Mouse (Mus musculus): ENCODE results near the gene Gga3.

DNA sequence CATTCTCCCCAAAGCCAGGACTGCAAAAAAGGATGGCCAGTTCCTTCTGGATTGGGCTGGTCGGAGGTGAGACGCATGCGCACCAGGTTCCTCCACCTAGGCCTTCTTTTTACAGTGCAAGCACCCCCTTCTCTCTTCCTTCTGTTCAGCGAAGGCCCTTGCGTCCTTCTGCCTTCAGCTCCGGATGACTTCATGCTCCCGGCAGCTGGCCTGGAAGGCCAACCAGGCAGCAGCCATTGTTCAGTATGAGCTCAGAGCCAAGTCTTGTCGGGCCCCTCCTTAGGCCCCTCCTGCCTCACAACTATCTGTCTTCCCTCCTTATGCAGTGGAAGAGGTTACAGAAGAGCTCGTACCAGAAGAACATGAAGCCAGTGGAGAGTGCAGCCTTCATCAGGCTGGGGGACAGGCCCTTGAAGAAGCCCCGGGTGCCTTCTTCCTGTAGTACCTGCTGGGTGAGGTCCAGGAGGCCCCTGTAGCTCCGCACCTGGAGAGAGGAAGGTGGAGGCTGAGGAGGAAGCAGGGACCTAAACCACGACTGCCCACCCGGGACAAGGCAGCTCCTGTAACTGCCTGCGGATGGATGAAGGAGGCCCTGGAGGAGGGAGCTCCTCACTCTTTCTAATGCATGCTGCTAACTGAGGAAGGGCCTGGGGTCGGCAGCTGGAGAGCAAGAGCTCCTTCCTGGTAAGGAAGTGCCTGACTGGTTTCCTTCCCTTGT lies 11.4 kb upstream of the Gga3 start:
- TF ChIP-seq CTCF (IDR thresholded peaks at IDR 0.05; ENCODE audit: low read depth, low read length) (no peak), GATA1 (IDR thresholded peaks at IDR 0.05; ENCODE audit: borderline replicate concordance, low read length) (no peak), TAL1 (conservative IDR thresholded peaks at IDR 0.05; ENCODE audit: low read depth, low read length) (no peak), POLR2AphosphoS5 (IDR thresholded peaks at IDR 0.05; ENCODE audit: insufficient replicate concordance, low read depth, low read length) (no peak)

Data from G1E (cell line).